ENCODE assay signal across 24 mouse cellular contexts in the genomic region with DNA sequence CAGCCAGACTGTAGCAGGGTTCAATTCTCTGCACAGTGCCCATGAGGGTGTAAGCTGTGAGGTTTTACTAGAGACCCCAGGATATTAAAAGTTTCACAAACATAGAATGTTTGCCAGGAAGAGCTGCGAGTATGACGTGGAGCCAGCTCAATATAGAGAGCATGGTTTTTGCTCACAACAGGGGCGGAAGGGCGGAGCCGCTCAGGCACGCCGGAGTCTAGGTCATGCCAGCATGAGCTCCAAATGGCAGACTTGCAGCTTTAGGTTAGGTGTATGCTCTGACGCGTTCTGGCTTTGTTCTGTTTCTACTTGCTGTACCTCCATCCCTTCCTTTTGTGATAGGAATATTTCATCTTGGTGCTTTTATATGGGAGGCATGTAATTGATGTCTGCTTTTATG. TPM values are rescaled to one million over a fixed set of nuclear protein-coding genes. Genes with fewer than 3 reads are reported as not detected.
DNase-seq lines count a peak whose midpoint lies in the region; ATAC-seq and TF ChIP-seq lines count a peak whose summit lies in the region.
"Had no signal": no experiment of that assay in that cellular context is flagged by ENCODE, and none has a peak within 500 bp of the region (broad histone marks: within the 10 kb centered on the region; RNA-seq: fewer than 3 reads in every experiment).

No protein-coding gene starts in this region.

- H3K27ac ChIP-seq in liver, embryonic 13.5 days = no peak overlapping the region
- no peak overlapping the region for H3K27ac ChIP-seq in intestine, postnatal 0 days (ENCODE audit: low read depth, low read length)
- H3K27ac ChIP-seq: embryonic facial prominence, embryonic 15.5 days; heart, adult 2 months; heart, embryonic 15.5 days; neural tube, embryonic 15.5 days; stomach, postnatal 0 days had no signal

- no peak for TF ChIP-seq CTCF in intestine, postnatal 0 days (IDR thresholded peaks at IDR 0.05; ENCODE audit: low read depth)
- no peak for TF ChIP-seq CTCF in lung, adult 2 months (IDR thresholded peaks at IDR 0.05; ENCODE audit: insufficient read depth, low read length)

- no peaks in the 10 kb centered on the region for H3K36me3 ChIP-seq in liver, embryonic 13.5 days
- H3K36me3 ChIP-seq in intestine, postnatal 0 days (ENCODE audit: control insufficient read depth, insufficient read depth) = no peaks in the 10 kb centered on the region
- H3K36me3 ChIP-seq: embryonic facial prominence, embryonic 15.5 days; heart, embryonic 15.5 days; neural tube, embryonic 15.5 days had no signal

- H3K4me2 ChIP-seq in liver, embryonic 13.5 days = no peak overlapping the region; the same call in 1 of the 2 replicates
- no peak overlapping the region for H3K4me2 ChIP-seq in intestine, postnatal 0 days (replicated peaks; ENCODE audit: low read depth)
- H3K4me2 ChIP-seq: embryonic facial prominence, embryonic 15.5 days; heart, embryonic 15.5 days; lung, embryonic 14.5 days; neural tube, embryonic 15.5 days had no signal

- no peak for TF ChIP-seq POLR2A in lung, adult 2 months (IDR thresholded peaks at IDR 0.05; ENCODE audit: borderline replicate concordance, extremely low read depth, low read depth, low read length)

- no peaks in the 10 kb centered on the region for H3K27me3 ChIP-seq in liver, embryonic 13.5 days
- H3K27me3 ChIP-seq in intestine, postnatal 0 days (replicated peaks; ENCODE audit: control insufficient read depth, insufficient read depth, low read length) = no peaks in the 10 kb centered on the region
- H3K27me3 ChIP-seq: embryonic facial prominence, embryonic 15.5 days; heart, embryonic 15.5 days; neural tube, embryonic 15.5 days had no signal

- H3K9ac ChIP-seq in liver, embryonic 13.5 days = no peak overlapping the region
- no peak overlapping the region for H3K9ac ChIP-seq in intestine, postnatal 0 days (ENCODE audit: low read depth, low read length)
- H3K9ac ChIP-seq: embryonic facial prominence, embryonic 15.5 days; heart, embryonic 15.5 days; lung, embryonic 14.5 days; neural tube, embryonic 15.5 days had no signal

- WGBS in liver, embryonic 13.5 days (ENCODE audit: insufficient replicate concordance) = 57% methylated on average over 9 of the region's 9 CpGs
- 79% methylated on average over 9 of the region's 9 CpGs for WGBS in intestine, postnatal 0 days
- 66% methylated on average over 9 of the region's 9 CpGs for WGBS in lung, adult 2 months

- H3K4me3 ChIP-seq in liver, embryonic 13.5 days (replicated peaks) = no peak overlapping the region
- no peak overlapping the region for H3K4me3 ChIP-seq in intestine, postnatal 0 days (ENCODE audit: low read depth, low read length)
- H3K4me3 ChIP-seq in lung, adult 2 months (replicated peaks; ENCODE audit: extremely low read depth, low read depth, low read length) = no peak overlapping the region
- H3K4me3 ChIP-seq: embryonic facial prominence, embryonic 15.5 days; heart, adult 2 months; heart, embryonic 15.5 days; neural tube, embryonic 15.5 days had no signal

- DNase-seq in thymus, postnatal 0 days (ENCODE audit: low spot score) = peak; percentile 52
- no peak for DNase-seq in thymus, postnatal 10 days (ENCODE audit: low spot score in 2 of 2)
- peak; percentile 28 for DNase-seq in R1 (ENCODE audit: low read depth, low spot score)
- DNase-seq in liver, embryonic 13.5 days = no peak
- no peak for DNase-seq in lung, postnatal 14 days
- no peak for DNase-seq in lung, adult 2 months
- DNase-seq: cerebellum, adult 18-20 months; cerebellum, postnatal 36 days; heart, adult 2 months; heart, postnatal 4 days; kidney, adult 18-20 months; kidney, postnatal 10 days; left cerebral cortex, postnatal 4 days; lung, embryonic 14.5 days; right cerebral cortex, postnatal 25 days; thymus, postnatal 25 days had no signal

- peak; percentile 67; the same call in 1 of the 2 replicates for ATAC-seq in liver, embryonic 13.5 days (ENCODE audit: low read depth)
- peak; percentile 68; the same call in 1 of the 2 replicates for ATAC-seq in neutrophil, adult 5-6 weeks (ENCODE audit: extremely low read depth, insufficient number of reproducible peaks, low FRiP score, poor library complexity, severe bottlenecking)
- no peak for ATAC-seq in intestine, postnatal 0 days
- ATAC-seq: hindbrain, embryonic 16.5 days; midbrain, embryonic 16.5 days had no signal

- peaks cover 28% of the 10 kb centered on the region for H3K4me1 ChIP-seq in liver, embryonic 13.5 days (replicated peaks)
- H3K4me1 ChIP-seq in intestine, postnatal 0 days (replicated peaks; ENCODE audit: control insufficient read depth, insufficient read depth, low read length) = no peaks in the 10 kb centered on the region
- peaks cover 5% of the 10 kb centered on the region for H3K4me1 ChIP-seq in lung, adult 2 months (ENCODE audit: control insufficient read depth, insufficient read depth, low read length)
- H3K4me1 ChIP-seq: heart, embryonic 15.5 days had no signal

- H3K9me3 ChIP-seq in liver, embryonic 13.5 days (replicated peaks) = no peaks in the 10 kb centered on the region
- H3K9me3 ChIP-seq in intestine, postnatal 0 days (ENCODE audit: control insufficient read depth) = no peaks in the 10 kb centered on the region
- H3K9me3 ChIP-seq: embryonic facial prominence, embryonic 15.5 days; heart, embryonic 15.5 days; neural tube, embryonic 15.5 days had no signal

RNA-seq across cellular contexts. Expression of gene Atp8a1, which starts 19.0 kb away (rescaled TPM):
- polyA plus RNA-seq in thymus, postnatal 0 days (2015; fragmentation: Nextera tagmentation; extraction: Ambion mirVana) = 16.5 and 16.7 TPM in 2 replicates
- polyA plus RNA-seq in liver, embryonic 13.5 days (2015; fragmentation: Nextera tagmentation; extraction: Ambion mirVana) = 45.2 and 47.2 TPM in 2 replicates
- total RNA-seq in neutrophil, adult 5-6 weeks (2017) = 86.7 and 91.2 TPM in 2 replicates
- 7.8 and 9.1 TPM in 2 replicates for polyA plus RNA-seq in intestine, postnatal 0 days (2015; fragmentation: Nextera tagmentation; extraction: Ambion mirVana)
- polyA plus RNA-seq in lung, adult 2 months (2012; rRNA removed) = 75.7 and 171 TPM in 2 replicates

Comparison
In these comparisons a context has a peak if more than half of its experiments do, and no peak if none do; other contexts are left out.
1. DNase-seq: peak in thymus, postnatal 0 days (single experiment) and R1 (single experiment); none in thymus, postnatal 10 days (0 of 2), liver, embryonic 13.5 days (single experiment), lung, postnatal 14 days (single experiment) and lung, adult 2 months (single experiment).